Mouse (Mus musculus) hindbrain, embryonic 14.5 days (tissue): ENCODE measurements at regions not wholly inside any gene's neighbourhood (a gene's known extent, or its start where the extent isn't known, plus 50 kb on each side); places are given as distances from the start of the nearest gene placed in this dataset.

Source experiments
- ATAC-seq: fragments of 200-750 bp; cut with Nextera tagmentation; 2 replicates; pipeline ENCODE4 v1.8.0; 2017; ENCODE audit warnings: moderate number of reproducible peaks, mild to moderate bottlenecking, moderate TSS enrichment, moderate library complexity; ENCODE audit not compliant: low FRiP score
- DNase-seq: peaks from one replicate; pipeline ENCODE4 v3.0.0-alpha.2; 2015; ENCODE audit warnings: low spot score
- H3K27ac ChIP-seq: fragments of 300-500 bp; sonication (generic); 2 replicates; pipeline ENCODE4 v1.5.1; 2014; ENCODE audit warnings: mild to moderate bottlenecking, moderate library complexity
- H3K27me3 ChIP-seq: fragments of 300-500 bp; sonication (generic); 2 replicates; pipeline ENCODE4 v1.6.1; 2014; ENCODE audit warnings: mild to moderate bottlenecking, low read length, mixed read lengths; ENCODE audit not compliant: control insufficient read depth, insufficient read depth
- H3K36me3 ChIP-seq: fragments of 300-500 bp; sonication (generic); replicated peaks from 2 replicates; pipeline ENCODE4 v1.6.1; 2014; ENCODE audit not compliant: control insufficient read depth, insufficient read depth
- H3K4me1 ChIP-seq: fragments of 300-500 bp; sonication (generic); replicated peaks from 2 replicates; pipeline ENCODE4 v1.6.1; 2014; ENCODE audit warnings: antibody characterized with exemption, low read length, mixed read lengths; ENCODE audit not compliant: control insufficient read depth, insufficient read depth
- H3K4me2 ChIP-seq: fragments of 300-500 bp; sonication (generic); replicated peaks from 2 replicates; pipeline ENCODE4 v1.6.1; 2014; ENCODE audit warnings: mild to moderate bottlenecking, moderate library complexity
- H3K4me3 ChIP-seq: fragments of 300-500 bp; sonication (generic); replicated peaks from 2 replicates; pipeline ENCODE4 v1.5.1; 2014; ENCODE audit warnings: mild to moderate bottlenecking, low read length
- H3K9ac ChIP-seq: fragments of 300-500 bp; sonication (generic); 2 replicates; pipeline ENCODE4 v1.6.1; 2014
- H3K9me3 ChIP-seq: fragments of 300-500 bp; sonication (generic); 2 replicates; pipeline ENCODE4 v1.6.1; 2016; ENCODE audit warnings: low read length; ENCODE audit not compliant: control insufficient read depth
- WGBS: fragments of 180-500 bp; shearing (Covaris S2); extraction: QIAGEN DNeasy Blood & Tissue Kit; methylation state at CpG from one replicate; pipeline ENCODE4 v1.1.7; 2014; 5-methylcytosine and 5-hydroxymethylcytosine counted together

DNA sequence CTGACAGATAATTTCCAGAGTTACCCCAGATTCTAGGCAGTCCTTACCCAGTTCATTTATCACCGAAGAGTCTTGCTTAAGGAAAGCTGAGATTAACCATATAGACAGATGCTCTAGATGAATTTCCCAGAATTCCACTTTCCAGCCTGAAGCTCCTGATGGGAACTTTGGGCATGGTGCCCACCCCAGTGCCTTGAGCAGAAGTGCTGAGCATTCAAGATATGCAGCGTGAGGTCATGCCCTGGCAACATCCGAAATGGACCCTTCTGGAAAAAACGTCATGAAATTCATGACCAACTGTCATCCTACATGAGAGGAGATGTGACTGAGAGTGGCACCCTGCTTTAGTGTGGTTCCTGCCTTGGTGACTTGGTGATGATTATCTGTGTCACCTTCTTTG, 629.9 kb upstream of the Sall1 start:
- Histone ChIP-seq H3K9me3 (no peaks in the 10 kb centered on the region), H3K4me2 (no peak overlapping the region), H3K27ac (no peak overlapping the region), H3K36me3 (no peaks in the 10 kb centered on the region), H3K4me3 (no peak overlapping the region), H3K9ac (no peak overlapping the region), H3K4me1 (no peaks in the 10 kb centered on the region), H3K27me3 (no peaks in the 10 kb centered on the region)
- no peak for ATAC-seq
- DNase-seq: no peak
- WGBS: 81% methylated on average over 4 of the region's 4 CpGs

DNA sequence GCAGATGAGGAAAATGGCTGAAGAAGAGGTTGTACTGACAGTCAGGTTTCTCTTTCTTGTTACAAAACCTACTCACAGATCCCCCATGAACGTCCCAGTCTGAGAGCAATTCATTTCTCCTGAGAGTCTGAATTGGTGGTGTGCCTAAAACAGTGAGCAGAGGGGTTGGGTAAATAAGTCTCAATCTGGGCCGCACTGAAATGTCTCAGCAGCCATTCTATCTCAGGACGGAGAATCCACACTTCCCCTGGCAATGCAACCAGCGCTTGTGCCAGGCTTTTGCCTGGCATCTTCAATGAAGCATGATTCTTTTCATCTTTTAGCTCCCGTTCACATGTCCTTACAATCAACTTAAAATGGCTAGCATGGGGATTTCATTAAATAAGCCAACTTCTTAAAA, 628.7 kb upstream of the Sall1 start:
- no peak overlapping the region for H3K9ac ChIP-seq
- no peak overlapping the region for H3K27ac ChIP-seq
- no peak overlapping the region for H3K4me3 ChIP-seq
- no peak for ATAC-seq
- no peaks in the 10 kb centered on the region for H3K9me3 ChIP-seq
- H3K36me3 ChIP-seq: no peaks in the 10 kb centered on the region
- WGBS: 86% methylated on average over 5 of the region's 5 CpGs
- no peak overlapping the region for H3K4me2 ChIP-seq
- no peak for DNase-seq
- no peaks in the 10 kb centered on the region for H3K4me1 ChIP-seq
- H3K27me3 ChIP-seq: no peaks in the 10 kb centered on the region

DNA sequence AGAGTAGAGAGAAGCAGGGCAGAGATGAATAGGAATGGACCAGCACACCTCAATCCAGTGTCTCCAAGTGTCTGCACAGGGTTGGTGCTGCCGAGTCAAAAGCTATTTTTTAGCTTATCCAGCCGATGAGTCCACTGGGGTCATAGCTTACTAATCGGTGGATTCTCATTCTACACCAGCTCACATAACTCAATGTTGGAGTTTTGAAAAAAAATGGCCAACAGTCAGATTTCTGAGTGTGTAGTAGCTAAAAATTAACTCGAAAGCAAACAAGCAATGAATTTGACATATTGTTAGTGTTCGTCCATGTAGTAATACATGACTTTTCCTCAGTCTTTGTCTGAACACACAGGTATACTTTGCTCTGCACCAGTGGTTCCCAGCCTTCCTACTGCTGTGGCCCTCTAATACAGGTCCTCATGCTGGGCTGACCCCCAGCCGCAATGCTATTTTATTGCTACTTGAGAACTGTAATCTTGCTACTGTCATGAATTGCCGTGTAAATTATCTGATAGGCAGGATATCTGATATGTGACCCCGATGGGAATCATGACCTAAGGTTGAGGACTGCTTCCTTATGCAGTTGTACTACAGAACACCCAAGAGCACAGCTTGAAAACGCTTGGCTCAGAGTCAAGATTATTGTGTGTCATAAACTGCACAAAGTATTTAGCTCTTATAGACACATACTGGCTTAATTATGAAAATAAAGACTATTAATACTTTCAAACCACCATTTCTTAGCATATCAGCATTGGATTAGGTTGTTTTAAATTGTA, 621.1 kb upstream of the Sall1 start:
- ATAC-seq (no peak), DNase-seq (no peak)
- WGBS: 93% methylated on average over 9 of the region's 9 CpGs
- H3K36me3 ChIP-seq: no peaks in the 10 kb centered on the region
- H3K4me1 ChIP-seq: no peaks in the 10 kb centered on the region
- H3K9me3 ChIP-seq: no peaks in the 10 kb centered on the region
- no peaks in the 10 kb centered on the region for H3K27me3 ChIP-seq
- H3K4me3 ChIP-seq: no peak overlapping the region
- H3K27ac ChIP-seq: no peak overlapping the region
- H3K4me2 ChIP-seq: no peak overlapping the region
- no peak overlapping the region for H3K9ac ChIP-seq

DNA sequence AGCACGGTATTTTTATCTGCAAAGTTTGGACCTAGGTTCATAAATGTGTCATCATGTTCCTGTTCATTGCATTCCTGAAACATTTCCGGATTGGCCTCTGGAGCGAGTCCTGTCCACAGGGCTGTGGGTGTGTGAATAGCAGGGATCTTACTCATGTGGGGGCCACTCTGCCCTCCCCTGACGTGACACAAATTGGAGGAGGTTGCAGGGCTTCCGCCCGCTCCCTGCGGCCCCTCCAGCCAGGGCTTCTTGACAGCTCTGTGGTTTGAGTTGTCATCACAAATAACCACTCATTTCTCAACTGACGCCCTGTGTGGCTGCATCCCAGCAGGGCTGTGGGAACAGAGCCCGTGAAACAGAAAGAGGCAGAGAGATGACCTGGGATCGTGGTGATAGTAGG, 619.9 kb upstream of the Sall1 start:
- H3K4me1 ChIP-seq: no peaks in the 10 kb centered on the region; the same call in 1 of the 2 replicates

DNA sequence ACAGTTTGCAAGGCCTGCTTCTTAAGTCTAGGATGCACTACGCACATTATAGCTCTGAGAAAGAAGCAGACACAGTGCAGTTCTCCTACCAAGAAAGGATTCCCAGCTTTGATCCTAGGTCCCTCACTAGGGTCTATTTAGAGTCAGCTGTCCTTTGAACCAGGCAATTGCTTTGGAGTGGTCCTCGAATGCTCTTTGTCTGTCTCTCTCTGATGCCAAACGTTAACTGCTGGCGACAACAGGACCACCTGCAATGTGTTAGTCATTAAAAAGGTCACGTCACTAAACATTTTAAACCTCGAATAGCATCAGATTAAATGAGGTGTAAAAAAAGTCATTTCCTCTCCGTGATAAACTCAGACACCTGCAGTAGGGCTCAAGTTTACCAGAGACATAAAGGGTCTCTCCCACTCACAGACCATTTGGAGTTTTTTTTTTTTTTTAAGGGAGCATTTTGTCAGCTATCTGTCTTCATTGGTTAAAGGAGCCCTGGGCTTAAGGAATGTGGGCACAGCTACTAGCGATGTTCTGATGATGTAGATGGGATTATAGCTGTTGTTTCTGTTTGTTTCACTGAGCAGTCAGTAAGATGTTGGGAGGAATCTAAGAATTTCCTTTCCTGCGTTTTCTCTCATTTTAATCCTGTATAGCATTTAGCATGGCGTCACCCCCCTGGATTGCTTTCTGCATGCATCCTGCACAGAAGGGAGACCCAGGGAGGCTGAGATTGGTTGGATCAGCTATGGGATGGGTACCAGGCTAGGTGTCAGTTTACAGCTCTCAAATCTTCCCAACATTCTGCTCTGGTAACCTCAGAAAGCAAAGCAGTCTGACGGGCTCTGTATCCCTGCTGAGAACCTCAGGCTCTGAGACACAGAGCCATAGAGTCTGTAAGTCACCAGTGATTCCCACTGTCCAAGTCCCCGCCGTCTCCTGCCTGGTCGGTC, 615.3 kb upstream of the Sall1 start:
- no peaks in the 10 kb centered on the region; the same call in 1 of the 2 replicates for H3K27me3 ChIP-seq
- ATAC-seq (no peak), DNase-seq (no peak)
- H3K9ac ChIP-seq: no peak overlapping the region
- H3K27ac ChIP-seq: no peak overlapping the region
- no peak overlapping the region for H3K4me3 ChIP-seq
- no peak overlapping the region for H3K4me2 ChIP-seq
- WGBS: 25% methylated on average over 14 of the region's 14 CpGs
- no peaks in the 10 kb centered on the region for H3K36me3 ChIP-seq
- H3K4me1 ChIP-seq: no peaks in the 10 kb centered on the region; the same call in 1 of the 2 replicates
- H3K9me3 ChIP-seq: no peaks in the 10 kb centered on the region

More for the DNA sequence above, 619.9 kb upstream of the Sall1 start:
- Histone ChIP-seq H3K9me3 (no peaks in the 10 kb centered on the region), H3K27ac (no peak overlapping the region), H3K4me3 (no peak overlapping the region), H3K9ac (no peak overlapping the region), H3K36me3 (no peaks in the 10 kb centered on the region), H3K27me3 (no peaks in the 10 kb centered on the region), H3K4me2 (no peak overlapping the region)
- DNase-seq (no peak), ATAC-seq (no peak)
- 79% methylated on average over 10 of the region's 10 CpGs for WGBS

DNA sequence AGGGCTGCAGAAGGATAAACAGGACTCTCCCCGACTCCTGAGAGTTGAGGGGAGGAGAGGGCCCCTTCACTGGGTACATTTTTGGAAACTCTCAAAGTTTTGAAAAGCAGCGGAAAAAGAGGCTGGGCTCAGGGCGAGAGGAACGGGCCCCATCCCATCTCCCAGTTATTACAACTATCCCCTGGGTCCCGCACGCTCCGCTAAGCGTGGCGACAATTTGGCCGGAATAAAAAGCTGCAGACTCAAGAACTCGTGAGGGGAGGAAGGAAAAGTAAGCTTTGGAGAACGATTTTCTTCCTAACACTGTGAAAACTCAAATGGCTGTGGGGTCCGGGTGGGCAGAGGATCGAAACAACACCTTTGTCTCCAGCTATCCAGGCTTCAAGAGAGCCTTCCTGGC, 611.4 kb upstream of the Sall1 start:
- no peak overlapping the region for H3K4me2 ChIP-seq

DNA sequence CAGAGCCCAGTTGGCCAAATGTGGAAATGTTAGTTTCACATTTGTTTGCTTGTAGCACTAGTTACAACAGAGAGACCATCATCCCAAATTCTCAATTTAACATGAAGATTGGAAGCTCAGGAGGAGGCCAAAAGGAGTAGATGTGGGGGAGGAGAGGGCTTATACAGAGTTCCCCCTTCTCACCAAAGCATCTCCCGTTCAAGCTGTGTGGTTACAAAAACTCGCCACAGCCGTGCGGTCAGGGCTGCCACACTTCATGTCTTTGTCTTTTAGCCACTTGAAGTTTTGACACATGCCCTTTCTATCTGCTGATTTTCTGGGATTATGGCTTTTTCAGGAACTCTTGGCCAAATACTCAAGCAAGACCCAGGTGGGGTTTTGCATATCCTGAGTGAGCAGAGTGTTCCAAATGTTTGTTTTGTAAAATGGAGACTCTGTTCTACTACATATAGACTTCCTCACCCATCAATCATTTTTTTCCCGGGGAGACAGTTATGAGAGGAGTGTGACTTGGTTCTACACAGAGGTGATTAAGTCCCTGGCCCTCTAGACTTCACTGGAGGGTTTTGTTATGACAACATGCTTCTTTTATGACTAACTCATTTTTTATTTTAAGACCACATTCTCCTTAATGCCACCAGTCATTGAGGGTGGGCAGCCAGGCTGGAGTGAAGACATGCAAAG, 605.4 kb upstream of the Sall1 start:
- H3K4me2 ChIP-seq: no peak overlapping the region
- 83% methylated on average over 5 of the region's 5 CpGs for WGBS
- no peak overlapping the region for H3K27ac ChIP-seq
- H3K4me3 ChIP-seq: no peak overlapping the region
- H3K27me3 ChIP-seq: no peaks in the 10 kb centered on the region
- no peaks in the 10 kb centered on the region for H3K4me1 ChIP-seq
- no peaks in the 10 kb centered on the region for H3K36me3 ChIP-seq
- no peak overlapping the region for H3K9ac ChIP-seq
- 0 out of 2 replicates have a peak, but pooled peaks cover 5% of the 10 kb centered on the region for H3K9me3 ChIP-seq
- no peak for ATAC-seq
- DNase-seq: no peak

More for the DNA sequence above, 611.4 kb upstream of the Sall1 start:
- 50% methylated on average over 14 of the region's 14 CpGs for WGBS
- Histone ChIP-seq H3K9me3 (no peaks in the 10 kb centered on the region), H3K9ac (no peak overlapping the region), H3K36me3 (no peaks in the 10 kb centered on the region), H3K4me1 (no peaks in the 10 kb centered on the region; the same call in 1 of the 2 replicates), H3K27me3 (no peaks in the 10 kb centered on the region; the same call in 1 of the 2 replicates), H3K27ac (no peak overlapping the region), H3K4me3 (no peak overlapping the region)
- ATAC-seq (no peak), DNase-seq (no peak)

DNA sequence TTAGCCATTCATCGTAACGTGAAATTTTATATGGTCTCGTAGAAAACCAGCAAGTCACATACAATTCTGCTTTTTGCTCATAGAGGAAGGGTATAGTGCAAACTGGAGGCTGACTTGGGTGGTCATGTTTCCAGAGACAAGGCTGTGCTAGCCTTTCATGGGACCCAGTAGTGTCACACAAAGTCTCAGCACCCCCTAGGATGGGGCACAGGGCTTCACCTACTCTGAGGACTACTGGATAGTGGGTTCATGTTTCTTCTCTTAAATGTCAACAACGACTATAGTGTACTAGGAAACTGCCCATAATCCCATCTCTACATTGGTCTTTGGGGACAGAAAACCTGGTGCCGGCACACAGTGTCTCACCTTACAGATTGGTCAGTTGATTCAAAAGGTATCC, 603.0 kb upstream of the Sall1 start:
- no peak overlapping the region for H3K9ac ChIP-seq
- H3K4me3 ChIP-seq: no peak overlapping the region
- H3K36me3 ChIP-seq: no peaks in the 10 kb centered on the region
- 94% methylated on average over 5 of the region's 5 CpGs for WGBS
- H3K9me3 ChIP-seq: 0 out of 2 replicates have a peak, but pooled peaks cover 5% of the 10 kb centered on the region
- H3K27me3 ChIP-seq: no peaks in the 10 kb centered on the region
- DNase-seq: no peak
- H3K4me1 ChIP-seq: no peaks in the 10 kb centered on the region
- H3K4me2 ChIP-seq: no peak overlapping the region
- H3K27ac ChIP-seq: no peak overlapping the region
- no peak for ATAC-seq

DNA sequence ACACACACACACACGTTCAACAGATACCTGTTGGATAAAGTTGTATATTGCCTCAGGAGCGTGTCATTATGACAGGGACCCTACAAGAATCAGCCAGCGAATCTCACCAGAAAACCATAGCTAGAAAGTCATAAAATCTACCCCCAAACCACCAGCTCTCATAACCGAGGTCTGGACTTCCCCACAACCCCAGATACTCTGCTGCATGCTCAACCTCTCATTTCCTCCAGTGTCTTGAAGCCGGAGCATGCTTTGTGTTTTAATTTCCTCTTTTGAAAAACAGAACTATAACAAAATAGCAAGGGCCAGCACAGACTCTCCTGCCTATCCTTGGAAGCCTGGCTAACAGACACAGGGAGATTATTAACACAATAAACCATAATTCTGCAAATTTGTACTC, 597.4 kb upstream of the Sall1 start:
- no peaks in the 10 kb centered on the region for H3K27me3 ChIP-seq
- DNase-seq (no peak), ATAC-seq (no peak)
- no peak overlapping the region for H3K27ac ChIP-seq
- H3K9me3 ChIP-seq: no peaks in the 10 kb centered on the region
- H3K4me1 ChIP-seq: no peaks in the 10 kb centered on the region
- H3K4me3 ChIP-seq: no peak overlapping the region
- H3K4me2 ChIP-seq: no peak overlapping the region
- H3K36me3 ChIP-seq: no peaks in the 10 kb centered on the region
- 85% methylated on average over 5 of the region's 5 CpGs for WGBS
- H3K9ac ChIP-seq: no peak overlapping the region
